Mouse (Mus musculus) heart, adult 2 months (tissue): Measurements from ENCODE around the gene Arhgef11.

Experiments
- CTCF ChIP-seq: fragments of 200-600 bp; IDR thresholded peaks from 2 replicates; pipeline ENCODE4 v1.8.1; 2022; ENCODE audit warnings: antibody characterized with exemption, mild to moderate bottlenecking, moderate library complexity
- EP300 ChIP-seq: fragments of 200-500 bp; IDR thresholded peaks from 2 replicates; pipeline ENCODE4 v1.6.1; 2011; ENCODE audit warnings: low read depth, low read length, control low read depth; ENCODE audit not compliant: insufficient read depth
- POLR2A ChIP-seq: fragments of 200-500 bp; IDR thresholded peaks from 2 replicates; pipeline ENCODE4 v1.6.1; 2011; ENCODE audit warnings: mild to moderate bottlenecking, low read depth, low read length, control low read depth; ENCODE audit not compliant: insufficient read depth

GRCm38 (mm10) chr3:87718525-87718924 lies 101.2 kb downstream of the Arhgef11 start:
- no peak for TF ChIP-seq CTCF
- no peak for TF ChIP-seq POLR2A
- no peak for TF ChIP-seq EP300
